Mouse (Mus musculus) small intestine, adult 2 months (tissue): Measurements from ENCODE around the gene Zfp420.

Experiments
- CTCF ChIP-seq: fragments of 200-500 bp; IDR thresholded peaks from 2 replicates; pipeline ENCODE4 v1.5.1; 2012; ENCODE audit warnings: low read depth, mild to moderate bottlenecking, control low read depth, inconsistent platforms, low read length, moderate library complexity, mixed read lengths; ENCODE audit not compliant: insufficient replicate concordance, insufficient read length; ENCODE audit errors: extremely low read depth
- POLR2A ChIP-seq: fragments of 200-500 bp; IDR thresholded peaks from 2 replicates; pipeline ENCODE4 v1.6.1; 2012; ENCODE audit warnings: low read depth, mild to moderate bottlenecking, control low read depth, inconsistent platforms, low read length, moderate library complexity

GRCm38 (mm10) chr7:29818619-29819254 is 41.0 kb upstream of the Zfp420 start:
- TF ChIP-seq CTCF (no peak), POLR2A (no peak)
